Mouse (Mus musculus) megakaryocyte progenitor cell, adult 5-6 weeks (primary cell): ENCODE results near the gene Myb. TPM values are rescaled to one million over a fixed set of nuclear protein-coding genes. Genes with fewer than 3 reads are reported as not detected.

Experiments
- ATAC-seq: replicated peaks from 2 replicates; pipeline ENCODE4 v1.8.0; 2016; ENCODE audit warnings: mild to moderate bottlenecking, moderate TSS enrichment, inconsistent platforms; ENCODE audit not compliant: poor library complexity
- total RNA-seq, 2 experiments: library from RNA; stranded (forward) in 1 of 2; stranded (reverse) in 1 of 2; fragments of 157-497, 149-512 nt in 1 of 2; fragments of 200-1000 nt in 1 of 2; gene quantifications; 2 replicates each; pipeline versions ENCODE4 v1.2.3 to v1.2.4; 2015 to 2017

Gene Myb
- total RNA-seq (2015) (681 and 848 TPM in 2 replicates), total RNA-seq (2017) (484 and 588 TPM in 2 replicates)

DNA sequence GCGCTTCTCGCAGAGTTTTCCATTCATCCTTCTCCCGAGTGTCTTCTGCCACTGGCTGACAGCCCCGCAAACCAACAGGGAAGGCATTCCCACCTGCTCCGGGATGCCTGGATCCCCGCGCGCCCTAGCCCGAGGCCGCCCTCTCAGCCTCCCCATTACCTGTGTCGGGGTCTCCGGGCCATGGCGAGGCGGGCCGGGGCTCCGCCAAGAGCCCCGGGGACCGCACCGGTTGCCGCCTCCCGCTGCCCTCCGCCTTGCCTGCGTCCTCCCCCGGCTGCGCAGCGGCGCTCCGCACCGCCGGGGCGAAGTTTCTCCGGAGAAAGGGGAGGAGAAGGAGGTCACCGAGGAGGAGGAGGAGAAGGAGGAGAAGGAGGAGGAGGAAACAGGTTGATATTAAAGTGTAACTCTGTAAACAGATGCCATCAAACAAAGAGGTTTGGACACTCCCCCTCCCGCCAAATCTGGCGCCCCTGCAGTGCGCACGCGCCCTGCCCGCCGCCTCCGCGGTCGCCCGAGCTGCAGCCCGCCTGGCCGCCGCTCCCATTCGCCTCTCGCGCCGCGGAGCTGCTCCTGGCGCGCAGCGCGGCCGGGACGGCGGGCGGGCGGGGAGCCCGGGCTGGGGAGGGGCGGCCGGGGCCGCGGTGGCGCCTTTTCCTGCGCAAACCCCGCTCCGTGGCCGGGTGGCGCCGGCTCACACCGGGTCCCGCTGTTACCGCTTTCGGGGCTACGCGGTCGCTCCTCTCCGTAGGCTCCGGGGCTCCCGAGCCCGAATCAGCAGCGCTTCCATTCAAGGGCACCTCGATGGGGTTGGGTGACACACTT, at the start of gene Myb:
Gene Myb (minus strand): TSS at position 448 of the 822 bp plus-strand sequence.
- ATAC-seq, result peak; percentile 67

DNA sequence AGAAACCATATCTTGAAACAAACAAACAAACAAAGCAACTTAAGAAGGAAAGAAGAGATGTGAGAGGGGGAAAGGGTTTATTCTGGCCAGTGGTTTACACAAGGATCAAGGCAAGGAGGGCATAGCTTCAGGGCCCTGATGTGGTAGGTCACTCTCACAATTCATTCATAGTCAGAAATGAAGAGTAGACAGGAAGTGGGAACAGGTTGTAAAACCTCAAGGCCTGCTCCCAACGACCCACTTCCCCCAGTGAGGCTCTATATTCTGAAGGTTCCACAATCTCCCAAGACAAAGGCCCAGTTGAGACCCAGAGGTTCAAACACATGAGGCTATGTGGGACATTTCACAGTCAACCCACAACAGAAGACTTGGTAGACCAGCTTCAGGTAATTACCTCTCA, 46.6 kb upstream of the Myb start:
- ATAC-seq, result peak; percentile 65

DNA sequence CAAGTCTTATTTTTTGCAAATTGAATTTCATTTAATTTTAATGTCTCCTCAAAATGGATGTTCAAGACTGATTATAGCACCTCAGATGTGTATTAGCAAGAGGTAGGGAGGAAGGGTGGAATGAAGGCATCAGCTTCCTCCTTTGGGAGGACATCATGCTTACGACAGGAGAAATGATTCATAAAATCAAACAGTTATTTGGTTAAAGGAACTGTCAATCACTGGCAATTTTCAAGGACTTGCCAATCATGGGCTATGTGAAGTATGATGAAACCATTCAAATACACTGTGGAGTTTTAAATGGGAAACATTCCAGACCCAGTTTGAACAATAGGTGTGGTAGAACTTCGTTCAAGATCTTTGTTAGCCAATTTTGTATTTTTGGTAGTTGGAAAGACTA, 45.4 kb upstream of the Myb start:
- ATAC-seq, result no peak

DNA sequence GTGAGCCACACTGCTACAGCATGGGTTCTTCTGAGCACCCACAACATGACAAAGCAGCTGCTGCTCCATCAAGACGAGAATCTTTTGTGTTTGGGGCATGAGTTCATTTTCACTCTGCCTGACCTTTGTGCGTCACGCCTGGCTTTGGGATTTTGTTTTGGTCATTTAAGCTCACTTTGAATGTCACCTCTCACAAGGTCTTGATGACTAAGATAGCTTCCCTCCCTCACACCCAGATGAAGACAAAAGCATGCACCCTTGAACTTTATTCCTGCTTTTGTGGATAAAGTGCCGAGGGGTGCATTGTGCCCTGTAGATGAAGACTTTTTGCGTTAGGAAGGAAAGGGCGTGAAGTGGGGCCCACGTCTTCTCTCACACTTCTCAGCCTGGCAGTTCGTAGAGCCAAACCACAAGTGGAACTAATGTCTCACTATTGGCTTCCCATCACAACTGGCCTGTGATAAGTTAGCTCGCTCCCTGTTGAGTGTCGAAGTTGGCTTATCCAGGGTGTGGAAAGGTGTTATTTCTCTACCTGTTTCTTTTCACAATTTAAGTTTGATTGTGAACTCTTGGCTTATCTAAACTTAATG, 43.8 kb upstream of the Myb start:
- peak; percentile 20; the same call in 1 of the 2 replicates for ATAC-seq

DNA sequence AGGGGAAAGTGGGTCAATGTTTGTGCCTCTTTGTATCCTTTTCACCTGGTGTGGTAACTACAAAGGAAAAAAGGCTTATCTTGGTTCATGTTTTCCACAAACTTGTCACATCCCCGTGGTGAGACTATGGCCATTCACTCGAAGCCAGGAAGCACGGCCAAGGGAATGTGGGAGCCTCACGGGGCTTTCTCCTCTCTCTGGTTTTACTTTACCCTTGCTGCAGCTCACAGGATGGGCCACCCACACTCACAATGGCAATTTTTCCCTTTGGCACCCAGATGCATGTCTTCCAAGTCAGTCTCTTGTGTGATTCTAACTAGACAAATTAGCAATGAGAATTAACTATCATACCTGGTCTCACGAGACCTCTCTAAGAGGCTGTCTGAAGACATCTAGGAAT, 43.1 kb upstream of the Myb start:
- no peak for ATAC-seq

DNA sequence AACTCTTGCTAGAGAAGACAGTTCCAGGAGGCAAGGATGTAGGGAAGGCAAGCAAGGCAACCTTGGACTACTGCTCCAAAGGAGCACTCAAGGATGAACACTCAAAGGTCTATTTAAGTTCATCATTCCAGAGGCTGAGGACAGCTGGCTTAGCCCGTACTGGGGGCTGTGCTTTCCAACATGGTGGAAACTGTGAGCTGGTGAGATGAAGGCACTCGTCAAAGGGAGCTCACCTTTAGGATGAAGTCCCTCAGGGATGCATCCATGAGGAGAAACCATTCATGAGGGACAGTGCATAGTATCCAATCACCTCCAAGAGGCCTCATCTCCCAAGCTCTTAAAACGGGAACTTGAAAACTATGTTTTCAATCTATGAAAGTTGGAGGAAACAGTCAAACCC, 42.7 kb upstream of the Myb start:
- no peak for ATAC-seq

DNA sequence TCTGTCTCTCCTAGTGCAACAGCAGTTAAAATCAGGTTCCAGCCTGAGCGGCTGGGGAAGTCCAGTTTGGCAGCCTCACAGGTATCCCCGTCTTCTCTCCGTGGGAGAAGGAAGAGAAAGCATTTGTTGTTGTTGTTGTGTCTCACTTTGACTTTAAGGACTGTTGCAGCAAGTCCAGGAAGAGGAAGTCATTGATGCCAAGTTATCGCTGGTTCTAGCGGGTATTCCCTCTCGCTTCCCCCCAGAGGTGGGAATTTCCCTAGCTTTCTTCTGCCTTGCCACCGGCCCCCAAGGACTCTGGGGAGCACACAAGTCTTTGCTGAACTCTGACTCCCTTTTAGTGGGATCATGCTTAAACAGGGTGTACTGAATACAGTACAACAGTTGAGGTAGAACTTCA, 40.0 kb upstream of the Myb start:
- 0 out of 2 replicates have a peak, but pooled peaks have one; percentile 5 for ATAC-seq

DNA sequence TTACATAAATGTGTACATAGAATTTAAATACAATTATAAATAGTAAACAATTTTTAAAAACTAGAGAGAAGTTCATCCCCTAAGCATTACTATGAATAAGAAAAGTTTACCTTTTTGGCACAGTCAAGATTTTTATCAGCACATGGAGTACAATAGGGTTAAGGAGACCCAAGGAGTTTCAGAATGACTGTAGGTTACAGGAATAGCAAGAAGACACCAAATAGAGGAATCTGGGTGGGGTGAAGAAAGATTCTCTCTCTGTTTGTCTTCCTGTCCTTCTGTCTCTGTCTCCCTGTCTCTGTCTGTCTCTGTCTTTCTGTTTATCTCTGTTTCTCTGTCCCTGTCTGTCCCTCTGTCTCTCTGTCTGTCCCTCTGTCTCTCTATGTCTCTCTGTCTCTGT, 39.5 kb upstream of the Myb start:
- ATAC-seq, result no peak

DNA sequence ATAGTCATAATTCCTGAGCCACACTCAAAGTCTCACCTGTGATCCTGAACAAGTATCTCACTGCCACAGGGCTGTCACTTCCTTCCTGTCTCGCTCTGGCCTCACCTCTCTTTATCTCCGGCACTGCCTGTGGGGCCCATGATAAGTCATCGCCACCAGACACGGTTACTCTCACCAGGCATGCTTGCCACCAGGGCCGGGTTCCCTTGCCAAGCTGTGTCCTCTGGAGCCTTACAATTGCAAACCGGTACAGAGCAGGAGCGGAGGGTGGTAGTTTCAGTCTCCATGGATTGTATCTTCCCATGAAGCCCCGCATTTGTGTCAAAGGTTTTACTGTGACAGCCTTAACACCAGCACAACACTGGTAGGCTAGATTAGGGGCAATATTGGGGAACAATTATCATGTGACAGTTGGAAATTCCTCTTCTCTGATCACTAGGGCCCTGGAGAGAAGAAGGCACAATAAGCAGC, 35.9 kb upstream of the Myb start:
- ATAC-seq, result peak; percentile 88

DNA sequence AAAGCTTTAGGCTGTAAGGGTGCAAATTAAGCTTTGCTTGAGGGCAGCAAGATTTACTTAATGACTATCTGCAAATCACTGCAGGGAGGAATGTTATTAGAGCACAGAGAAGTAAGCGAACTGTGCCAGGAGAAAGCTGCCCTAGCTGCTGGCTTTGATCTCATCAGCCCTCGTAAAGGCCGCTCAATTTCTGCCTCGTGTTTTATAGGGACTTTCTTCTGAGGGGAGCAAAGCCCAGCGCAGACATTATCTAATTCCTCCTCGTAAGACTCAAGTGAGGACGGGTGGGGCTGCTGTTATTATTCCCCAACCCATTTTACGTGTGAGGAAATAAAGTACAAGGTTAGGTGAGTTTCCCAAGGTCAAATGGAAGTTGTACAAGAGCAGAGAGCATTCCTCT, 34.8 kb upstream of the Myb start:
- ATAC-seq, result no peak

DNA sequence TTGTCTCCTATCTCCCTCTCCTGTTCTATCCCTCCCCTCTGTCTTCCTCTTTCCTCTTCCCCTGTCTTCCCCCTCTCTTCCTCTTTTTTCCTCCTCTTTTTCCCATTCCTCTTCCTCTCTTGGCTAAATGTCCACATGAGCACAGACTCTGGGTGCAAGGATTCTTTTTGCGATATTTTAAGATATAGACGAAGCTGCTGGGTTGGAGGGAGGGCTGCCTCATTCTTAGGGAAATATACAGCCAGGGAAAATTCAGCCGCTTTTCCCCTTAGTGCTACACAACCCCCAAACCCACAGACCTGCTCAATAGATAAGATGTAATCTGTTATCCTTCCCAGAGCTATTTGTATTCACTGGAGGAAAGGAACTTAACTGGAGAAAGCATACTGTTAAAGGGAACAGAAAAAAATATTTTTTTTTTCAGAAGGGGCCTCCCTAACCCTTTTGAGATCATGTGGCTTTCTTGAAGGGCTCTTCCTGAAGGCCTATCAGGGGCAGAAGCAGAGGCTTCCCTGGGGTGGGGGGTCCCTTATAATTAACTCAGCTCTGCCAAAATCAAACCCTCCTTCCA, 33.2 kb upstream of the Myb start:
- ATAC-seq, result no peak

DNA sequence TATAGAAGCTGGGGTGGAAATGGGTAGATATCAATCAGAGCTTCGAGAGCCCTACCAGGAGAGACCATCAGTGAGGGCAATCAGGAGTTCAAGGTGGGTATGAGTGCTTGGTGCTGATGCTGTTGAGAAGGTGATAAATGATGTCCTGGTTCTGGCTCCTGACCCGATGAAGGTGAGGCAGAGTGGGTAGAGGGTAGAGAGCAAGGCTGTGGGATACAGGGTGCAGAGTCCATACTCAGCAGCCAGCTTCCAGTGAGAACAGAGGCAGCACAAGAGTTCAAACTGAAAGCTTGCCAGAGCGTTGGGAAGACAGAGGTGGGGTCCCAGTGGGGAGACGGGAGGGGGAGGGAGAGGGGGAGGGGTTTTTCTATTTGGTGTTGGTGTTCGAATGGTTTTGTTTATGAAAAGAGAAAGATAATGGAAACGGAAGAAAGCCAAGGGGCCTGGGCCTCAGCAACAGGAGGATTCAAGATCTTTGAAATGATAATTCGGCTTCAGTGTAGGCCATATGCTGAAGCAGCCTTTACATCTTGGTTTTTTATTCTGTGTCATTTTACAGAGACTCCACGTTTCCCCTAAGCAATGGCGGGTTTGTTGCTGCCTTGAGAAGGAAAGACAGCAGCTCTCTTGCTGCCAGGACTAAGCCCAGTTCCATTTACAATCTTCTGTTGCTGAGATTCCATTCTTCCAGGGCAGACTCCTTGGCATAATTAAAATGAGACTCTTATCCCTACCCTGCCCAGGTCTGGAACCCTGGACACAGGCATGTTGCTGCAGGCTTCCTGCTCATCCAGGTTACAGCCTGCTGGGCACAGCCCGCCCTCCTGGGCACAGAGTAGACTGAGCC, 32.5 kb upstream of the Myb start:
- ATAC-seq, result no peak

DNA sequence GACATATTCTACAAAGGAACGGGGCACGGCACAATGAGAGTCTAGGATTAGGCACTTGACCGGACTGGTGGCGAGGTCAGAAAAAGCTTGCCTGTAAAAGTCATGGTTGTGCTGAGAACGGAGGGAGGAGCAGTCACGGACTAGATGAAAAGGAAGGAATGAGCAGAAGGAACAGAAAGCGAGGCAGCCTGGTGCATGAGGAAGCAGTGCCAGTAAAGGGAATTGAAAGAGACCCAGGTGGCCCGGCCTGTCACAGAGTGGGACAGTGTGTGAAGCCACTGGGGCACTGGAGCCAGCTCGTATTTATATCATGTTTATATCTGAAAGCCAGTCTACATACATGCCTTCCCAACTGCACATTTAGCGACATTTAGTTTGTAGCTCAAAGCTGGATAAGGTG, 31.7 kb upstream of the Myb start:
- peak; percentile 32 for ATAC-seq

DNA sequence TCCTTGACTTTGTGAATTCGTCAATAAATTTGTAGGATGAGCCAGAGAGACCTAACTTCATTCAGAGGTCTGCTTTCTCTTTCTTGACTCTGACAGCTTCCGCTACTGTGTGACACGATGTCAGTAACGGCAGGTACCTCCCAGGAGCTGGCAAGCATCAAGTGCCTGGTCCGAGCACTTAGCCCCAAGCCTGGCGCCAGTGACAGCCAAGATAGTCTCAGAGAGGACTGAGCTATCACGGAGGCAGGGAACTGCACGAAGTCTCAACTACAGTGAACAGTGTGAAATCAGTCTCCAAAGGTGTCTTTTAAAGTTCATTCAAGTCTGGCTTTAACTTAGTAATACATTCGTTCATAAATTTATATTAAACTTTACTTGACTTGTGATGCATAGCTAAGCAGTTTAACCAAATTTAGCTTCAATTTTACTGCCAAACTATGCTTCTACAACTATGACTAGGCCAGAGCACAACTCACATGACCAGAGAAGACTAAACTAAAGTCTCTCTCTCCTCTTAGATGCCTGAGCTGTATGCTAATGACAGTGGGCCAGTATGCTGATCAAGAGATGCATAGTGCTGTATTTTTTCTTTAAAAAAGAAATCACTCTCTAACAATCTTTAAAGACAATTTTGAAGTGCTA, 29.1 kb upstream of the Myb start:
- ATAC-seq, result no peak

DNA sequence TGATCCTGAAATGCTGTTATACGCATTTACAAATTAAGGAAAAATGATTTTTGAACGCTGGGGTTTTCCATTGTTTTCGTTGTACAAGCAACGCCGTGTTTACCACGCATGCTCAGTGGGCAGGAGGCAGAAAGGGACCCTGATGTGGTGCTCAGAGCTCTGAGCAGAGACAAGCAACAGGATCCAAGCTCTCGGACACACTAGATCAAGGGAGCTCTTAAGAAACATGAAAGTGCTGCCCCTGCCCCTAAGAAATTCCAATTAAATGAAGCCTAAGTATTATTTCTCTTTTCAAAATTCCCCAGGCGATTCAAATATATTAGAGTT, 28.5 kb upstream of the Myb start:
- ATAC-seq, result no peak

DNA sequence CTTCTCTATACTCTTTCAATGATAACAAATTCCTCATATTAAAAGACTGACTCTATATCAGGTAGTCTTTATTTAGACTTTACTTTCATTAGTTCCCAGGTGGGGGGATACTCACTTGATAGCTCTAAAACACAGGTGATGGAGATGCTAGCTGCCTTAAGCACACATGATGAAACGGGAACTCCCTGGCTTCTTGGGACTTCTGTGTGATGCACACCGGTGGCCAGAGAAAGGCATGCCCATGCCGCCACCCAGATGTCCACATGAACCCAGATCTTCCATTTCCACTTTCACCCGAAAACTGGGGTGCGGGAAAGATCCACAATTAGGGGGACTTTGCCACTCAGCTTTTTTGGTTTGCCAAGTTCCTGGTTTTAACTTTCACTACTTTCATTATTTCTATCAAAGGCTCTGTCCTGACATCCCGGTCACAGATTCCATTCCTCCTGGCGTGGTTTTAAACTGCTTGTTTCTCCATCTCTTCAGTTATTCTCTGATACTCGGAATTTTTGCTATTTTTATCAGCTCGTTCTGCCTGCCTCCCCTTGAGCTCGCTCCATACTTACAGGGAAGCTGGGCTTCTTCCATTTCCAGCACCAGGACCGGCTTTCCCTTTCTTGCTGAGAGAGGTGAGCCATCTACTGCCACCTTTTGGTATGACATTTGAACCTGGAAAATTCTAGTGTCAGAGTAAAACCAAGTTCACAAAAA, 27.9 kb upstream of the Myb start:
- ATAC-seq, result peak; percentile 63

DNA sequence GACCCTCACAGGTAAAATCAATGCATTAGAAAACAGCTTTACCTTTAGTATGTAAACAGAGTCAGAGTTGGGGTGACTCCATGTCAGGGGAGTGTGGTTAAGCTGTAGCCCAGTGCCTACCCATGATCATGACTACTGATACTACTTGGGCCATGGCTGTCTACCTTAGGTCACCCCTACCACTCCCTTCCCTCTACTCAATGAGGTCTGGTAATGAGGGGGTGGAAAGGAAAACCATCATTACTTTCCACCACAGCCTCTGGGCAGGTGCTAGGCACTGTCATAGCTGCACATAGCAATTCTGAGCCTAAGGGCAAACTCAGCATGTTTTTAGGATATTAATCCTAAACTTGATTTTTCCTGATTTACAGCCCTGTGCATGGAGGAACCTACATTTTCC, 27.1 kb upstream of the Myb start:
- no peak for ATAC-seq

DNA sequence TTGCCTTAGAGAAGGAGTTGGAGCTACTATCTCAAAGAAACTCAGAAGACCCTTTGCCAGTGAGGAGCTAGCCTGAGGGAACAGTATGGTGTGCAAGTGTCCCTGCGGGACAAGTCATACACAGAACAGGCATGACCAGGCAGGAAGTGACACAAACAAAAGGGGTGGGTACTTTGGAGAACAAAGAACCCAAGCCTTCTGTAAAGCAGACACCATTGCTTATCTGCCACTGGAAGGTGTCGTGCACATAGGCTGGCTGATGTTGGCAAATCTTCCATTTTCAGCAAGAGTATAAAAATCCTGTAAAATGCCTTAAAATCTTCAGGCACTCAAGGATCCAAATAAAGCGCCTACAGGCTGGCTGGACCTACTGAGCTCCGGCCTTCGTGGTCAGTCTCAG, 25.9 kb upstream of the Myb start:
- ATAC-seq, result peak; percentile 89

DNA sequence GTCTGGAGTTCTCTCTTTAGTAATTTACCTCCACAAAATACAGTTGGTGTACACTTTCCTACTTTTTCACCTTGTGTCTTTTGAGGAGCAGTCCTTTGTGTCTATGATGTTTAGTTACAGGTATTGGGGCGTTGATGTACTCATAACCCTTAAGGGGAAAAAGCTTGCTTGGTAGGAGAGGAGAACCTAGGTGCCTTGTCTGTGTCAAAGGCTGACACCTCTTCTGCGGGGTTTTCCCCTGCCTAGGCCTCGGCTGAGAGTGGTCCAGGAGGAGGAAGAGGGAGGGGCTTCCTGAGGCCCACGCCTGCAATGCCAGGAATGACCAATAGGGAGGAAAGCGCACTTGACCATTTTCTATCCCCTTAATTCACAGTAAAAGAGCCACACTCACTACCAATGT, 17.9 kb upstream of the Myb start:
- peak; percentile 74 for ATAC-seq

DNA sequence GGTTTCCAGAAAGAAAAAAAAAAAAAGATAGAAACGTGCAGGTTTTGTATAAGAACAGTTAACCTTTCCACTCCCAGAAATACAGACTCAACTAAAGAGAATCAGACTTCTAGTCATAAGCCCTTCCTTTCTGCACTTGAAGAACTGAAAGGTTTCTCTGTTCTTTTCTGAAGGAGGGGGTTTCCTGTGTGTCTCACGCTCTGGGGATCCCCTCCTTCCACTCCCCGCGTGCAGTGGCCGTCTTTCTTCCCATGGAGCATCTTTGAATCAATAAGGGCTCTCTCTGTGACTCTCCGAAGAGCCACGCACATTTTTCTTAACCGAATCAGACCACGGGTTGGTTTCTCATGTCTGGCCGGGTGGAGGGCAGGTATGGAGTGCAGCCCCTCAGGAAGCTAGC, 17.5 kb upstream of the Myb start:
- no peak for ATAC-seq
